Mouse (Mus musculus) embryonic facial prominence, embryonic 13.5 days (tissue): ENCODE data around the gene Vgll4. TPM values are rescaled to one million over a fixed set of nuclear protein-coding genes. Genes with fewer than 3 reads are reported as not detected.

Experiments used
- ATAC-seq: fragments of 200-750 bp; cut with Nextera tagmentation; 2 replicates; pipeline ENCODE4 v1.8.0; 2017; ENCODE audit warnings: low read depth; ENCODE audit not compliant: insufficient number of reproducible peaks, insufficient read depth, low FRiP score, low TSS enrichment
- H3K27ac ChIP-seq: fragments of 300-500 bp; sonication (generic); 2 replicates; pipeline ENCODE4 v1.5.1; 2015; ENCODE audit warnings: moderate library complexity, mild to moderate bottlenecking, inconsistent platforms
- H3K27me3 ChIP-seq: fragments of 300-500 bp; sonication (generic); 2 replicates; pipeline ENCODE4 v1.6.1; 2015; ENCODE audit warnings: mild to moderate bottlenecking, inconsistent platforms
- H3K36me3 ChIP-seq: fragments of 300-500 bp; sonication (generic); 2 replicates; pipeline ENCODE4 v1.6.1; 2015; ENCODE audit warnings: mild to moderate bottlenecking, inconsistent platforms
- H3K4me1 ChIP-seq: fragments of 300-500 bp; sonication (generic); 2 replicates; pipeline ENCODE4 v1.6.1; 2015; ENCODE audit warnings: inconsistent platforms
- H3K4me2 ChIP-seq: fragments of 300-500 bp; sonication (generic); 2 replicates; pipeline ENCODE4 v1.6.1; 2015; ENCODE audit warnings: moderate library complexity, mild to moderate bottlenecking, inconsistent platforms
- H3K4me3 ChIP-seq: fragments of 300-500 bp; sonication (generic); 2 replicates; pipeline ENCODE4 v1.5.1; 2015; ENCODE audit warnings: mild to moderate bottlenecking, inconsistent platforms
- H3K9ac ChIP-seq: fragments of 300-500 bp; sonication (generic); 2 replicates; pipeline ENCODE4 v1.6.1; 2015; ENCODE audit warnings: mild to moderate bottlenecking, inconsistent platforms
- H3K9me3 ChIP-seq: fragments of 300-500 bp; sonication (generic); 2 replicates; pipeline ENCODE4 v1.6.1; 2016; ENCODE audit warnings: inconsistent platforms
- WGBS: fragments of 180-500 bp; shearing (Covaris S2); methylation state at CpG from one replicate; pipeline ENCODE4 v1.1.7; 2015; ENCODE audit warnings: mixed read lengths; 5-methylcytosine and 5-hydroxymethylcytosine counted together
- polyA plus RNA-seq: library from polyadenylated mRNA; unstranded; fragments of >200 nt; fragmentation: Nextera tagmentation; extraction: Ambion mirVana; gene quantifications from 2 replicates; pipeline ENCODE4 v1.2.1, GENCODE M21; 2015

The Vgll4 gene
- polyA plus RNA-seq, 1 experiment from 2014 or later = 148 TPM

- no peaks in the 10 kb centered on the region for H3K9me3 ChIP-seq
- H3K4me3 ChIP-seq = no peak overlapping the region
- H3K27ac ChIP-seq = no peak overlapping the region
- no peaks in the 10 kb centered on the region for H3K36me3 ChIP-seq
- no peak for ATAC-seq
- peaks cover 38% of the 10 kb centered on the region for H3K4me1 ChIP-seq
- 87% methylated on average over 1 of the region's 1 CpGs for WGBS
- no peak overlapping the region for H3K4me2 ChIP-seq
- no peaks in the 10 kb centered on the region for H3K27me3 ChIP-seq
- no peak overlapping the region for H3K9ac ChIP-seq
Observed at GRCm38 (mm10) chr6:114972988-114973387, 3.2 kb upstream of the Vgll4 start.

GRCm38 (mm10) chr6:114970895-114971294 lies 1.1 kb upstream of the Vgll4 start:
- no peak overlapping the region for H3K4me3 ChIP-seq
- no peak for ATAC-seq
- H3K27me3 ChIP-seq = 0 out of 2 replicates have a peak, but pooled peaks cover 3% of the 10 kb centered on the region
- H3K4me2 ChIP-seq = no peak overlapping the region
- peaks cover 43% of the 10 kb centered on the region for H3K4me1 ChIP-seq
- WGBS = 64% methylated on average over 5 of the region's 5 CpGs
- H3K9me3 ChIP-seq = no peaks in the 10 kb centered on the region
- H3K36me3 ChIP-seq = no peaks in the 10 kb centered on the region
- peak overlapping the region; percentile 79 for H3K27ac ChIP-seq
- no peak overlapping the region for H3K9ac ChIP-seq

GRCm38 (mm10) chr6:114970386-114970785 lies 592 bp upstream of the Vgll4 start:
- ATAC-seq = no peak
- 0 out of 2 replicates have a peak, but pooled peaks cover 3% of the 10 kb centered on the region for H3K27me3 ChIP-seq
- 8% methylated on average over 6 of the region's 6 CpGs for WGBS

GRCm38 (mm10) chr6:114968361-114969212 lies 1.2 kb downstream of the Vgll4 start:
- H3K4me1 ChIP-seq = peaks cover 55% of the 10 kb centered on the region
- under 1% methylated on average over 81 of the region's 82 CpGs for WGBS

More at GRCm38 (mm10) chr6:114970386-114970785, 592 bp upstream of the Vgll4 start:
- Histone ChIP-seq H3K4me1 (peaks cover 48% of the 10 kb centered on the region), H3K9ac (no peak overlapping the region), H3K36me3 (no peaks in the 10 kb centered on the region), H3K4me3 (no peak overlapping the region), H3K4me2 (peak overlapping the region; percentile 99), H3K9me3 (no peaks in the 10 kb centered on the region), H3K27ac (peak overlapping the region; percentile 79)

GRCm38 (mm10) chr6:114967623-114968022 lies 2.2 kb downstream of the Vgll4 start:
- no peaks in the 10 kb centered on the region for H3K36me3 ChIP-seq
- H3K4me1 ChIP-seq = peaks cover 62% of the 10 kb centered on the region
- H3K4me2 ChIP-seq = peak overlapping the region; percentile 99
- no peak overlapping the region for H3K27ac ChIP-seq
- 0 out of 2 replicates have a peak, but pooled peaks cover 3% of the 10 kb centered on the region for H3K27me3 ChIP-seq
- 35% methylated on average over 12 of the region's 12 CpGs for WGBS
- H3K4me3 ChIP-seq = peak overlapping the region; percentile 77
- peak overlapping the region; percentile 90 for H3K9ac ChIP-seq
- no peak for ATAC-seq
- H3K9me3 ChIP-seq = no peaks in the 10 kb centered on the region

More at GRCm38 (mm10) chr6:114968361-114969212, 1.2 kb downstream of the Vgll4 start:
- Histone ChIP-seq H3K4me3 (peak overlapping the region; percentile 77), H3K9me3 (no peaks in the 10 kb centered on the region), H3K27ac (peak overlapping the region; percentile 92), H3K9ac (peak overlapping the region; percentile 90), H3K4me2 (peak overlapping the region; percentile 99), H3K27me3 (0 out of 2 replicates have a peak, but pooled peaks cover 3% of the 10 kb centered on the region), H3K36me3 (no peaks in the 10 kb centered on the region)
- ATAC-seq = peak; percentile 65

- H3K4me1 ChIP-seq = peaks cover 58% of the 10 kb centered on the region
- H3K4me3 ChIP-seq = peak overlapping the region; percentile 9; the same call in 1 of the 2 replicates
- no peaks in the 10 kb centered on the region for H3K36me3 ChIP-seq
- 49% methylated on average over 2 of the region's 2 CpGs for WGBS
- H3K9me3 ChIP-seq = no peaks in the 10 kb centered on the region
- H3K4me2 ChIP-seq = peak overlapping the region; percentile 99
- no peak overlapping the region for H3K9ac ChIP-seq
- H3K27ac ChIP-seq = no peak overlapping the region
- 0 out of 2 replicates have a peak, but pooled peaks cover 3% of the 10 kb centered on the region for H3K27me3 ChIP-seq
- ATAC-seq = no peak
Observed at GRCm38 (mm10) chr6:114966396-114967154, 3.2 kb downstream of the Vgll4 start.

- no peak overlapping the region for H3K27ac ChIP-seq
- 80% methylated on average over 3 of the region's 3 CpGs for whole genome bisulfite sequencing
- no peaks in the 10 kb centered on the region for H3K9me3 ChIP-seq
- no peak overlapping the region for H3K4me3 ChIP-seq
- H3K4me2 ChIP-seq = no peak overlapping the region
- H3K36me3 ChIP-seq = no peaks in the 10 kb centered on the region
- 0 out of 2 replicates have a peak, but pooled peaks cover 3% of the 10 kb centered on the region for H3K27me3 ChIP-seq
- no peak overlapping the region for H3K9ac ChIP-seq
- peaks cover 58% of the 10 kb centered on the region for H3K4me1 ChIP-seq
- no peak for ATAC-seq
Observed at GRCm38 (mm10) chr6:114965802-114966201, 4.0 kb downstream of the Vgll4 start.

- Histone ChIP-seq H3K36me3 (no peaks in the 10 kb centered on the region), H3K9me3 (no peaks in the 10 kb centered on the region), H3K4me2 (no peak overlapping the region), H3K27ac (no peak overlapping the region), H3K27me3 (0 out of 2 replicates have a peak, but pooled peaks cover 3% of the 10 kb centered on the region), H3K4me1 (peaks cover 54% of the 10 kb centered on the region), H3K4me3 (no peak overlapping the region), H3K9ac (no peak overlapping the region)
- no peak for ATAC-seq
- WGBS = 80% methylated on average over 8 of the region's 8 CpGs
Observed at GRCm38 (mm10) chr6:114965396-114965795, 4.4 kb downstream of the Vgll4 start.

- Histone ChIP-seq H3K4me1 (peaks cover 47% of the 10 kb centered on the region), H3K9ac (no peak overlapping the region), H3K36me3 (no peaks in the 10 kb centered on the region), H3K4me3 (no peak overlapping the region), H3K27me3 (0 out of 2 replicates have a peak, but pooled peaks cover 3% of the 10 kb centered on the region), H3K9me3 (no peaks in the 10 kb centered on the region), H3K27ac (peak overlapping the region; percentile 23; the same call in 1 of the 2 replicates), H3K4me2 (no peak overlapping the region)
- WGBS = 58% methylated on average over 2 of the region's 2 CpGs
- ATAC-seq = no peak
Observed at GRCm38 (mm10) chr6:114964235-114964634, 5.6 kb downstream of the Vgll4 start.

GRCm38 (mm10) chr6:114963636-114964035 lies 6.2 kb downstream of the Vgll4 start:
- Histone ChIP-seq H3K4me3 (no peak overlapping the region), H3K36me3 (no peaks in the 10 kb centered on the region), H3K9ac (no peak overlapping the region), H3K4me2 (no peak overlapping the region), H3K4me1 (peaks cover 48% of the 10 kb centered on the region), H3K9me3 (no peaks in the 10 kb centered on the region), H3K27me3 (0 out of 2 replicates have a peak, but pooled peaks cover 3% of the 10 kb centered on the region), H3K27ac (peak overlapping the region; percentile 23; the same call in 1 of the 2 replicates)
- 31% methylated on average over 5 of the region's 5 CpGs for WGBS
- ATAC-seq = no peak

- no peak overlapping the region for H3K4me3 ChIP-seq
- no peak overlapping the region for H3K27ac ChIP-seq
- ATAC-seq = no peak
- no peaks in the 10 kb centered on the region for H3K36me3 ChIP-seq
- H3K4me2 ChIP-seq = no peak overlapping the region
- WGBS = 76% methylated on average over 10 of the region's 10 CpGs
- no peak overlapping the region for H3K9ac ChIP-seq
- no peaks in the 10 kb centered on the region for H3K9me3 ChIP-seq
- peaks cover 40% of the 10 kb centered on the region for H3K4me1 ChIP-seq
- H3K27me3 ChIP-seq = 0 out of 2 replicates have a peak, but pooled peaks cover 1% of the 10 kb centered on the region
Observed at GRCm38 (mm10) chr6:114961276-114962068, 8.3 kb downstream of the Vgll4 start.
